Mouse (Mus musculus): ENCODE measurements at regions not wholly inside any gene's neighbourhood (a gene's known extent, or its start where the extent isn't known, plus 50 kb on each side); places are given as distances from the start of the nearest gene placed in this dataset.
"Not testable (repeated sequence)": the region's sequence is repeated elsewhere in the genome, so short reads cannot be mapped to it uniquely, and the experiment has no call there.

DNA sequence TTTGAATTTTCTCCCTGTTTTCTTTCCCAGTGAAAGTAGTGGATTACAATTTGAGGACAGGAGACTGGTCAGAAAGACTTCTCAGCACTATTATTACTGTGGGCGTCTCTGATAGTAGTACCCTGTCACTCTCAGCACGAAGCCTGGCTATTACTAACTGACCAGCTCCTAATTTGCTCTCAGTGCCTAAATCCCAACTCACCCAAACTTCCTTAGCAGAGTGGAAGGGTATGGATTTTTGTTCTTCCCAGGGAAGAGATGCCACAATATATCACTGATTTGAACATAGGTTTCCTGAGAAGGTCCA, 159.3 kb upstream of the Bet1 start:
- intact Hi-C loops (cut with DNase I), result no loop called here
- no peak for TF ChIP-seq CTCF (IDR thresholded peaks at IDR 0.05)
- TF ChIP-seq POLR2A (IDR thresholded peaks at IDR 0.05; ENCODE audit: insufficient read depth, low read depth, low read length), result no peak
- TF ChIP-seq EP300 (IDR thresholded peaks at IDR 0.05; ENCODE audit: insufficient read depth, low read depth, low read length), result no peak
- Histone ChIP-seq H3K4me3 (no peak overlapping the region), H3K79me2 (replicated peaks; ENCODE audit: control insufficient read depth, insufficient read depth, low read length) (no peaks in the 10 kb centered on the region), H3K9ac (ENCODE audit: low read depth, low read length) (no peak overlapping the region), H3K27ac (no peak overlapping the region), H3K36me3 (ENCODE audit: control insufficient read depth, insufficient read depth, low read length) (no peaks in the 10 kb centered on the region), H3K27me3 (ENCODE audit: control insufficient read depth, insufficient read depth, low read length) (no peaks in the 10 kb centered on the region), H3K4me1 (ENCODE audit: control insufficient read depth, insufficient read depth, low read length) (no peaks in the 10 kb centered on the region)
- 93% methylated on average over 2 of the region's 2 CpGs for WGBS
- DNase-seq, result no peak

DNA sequence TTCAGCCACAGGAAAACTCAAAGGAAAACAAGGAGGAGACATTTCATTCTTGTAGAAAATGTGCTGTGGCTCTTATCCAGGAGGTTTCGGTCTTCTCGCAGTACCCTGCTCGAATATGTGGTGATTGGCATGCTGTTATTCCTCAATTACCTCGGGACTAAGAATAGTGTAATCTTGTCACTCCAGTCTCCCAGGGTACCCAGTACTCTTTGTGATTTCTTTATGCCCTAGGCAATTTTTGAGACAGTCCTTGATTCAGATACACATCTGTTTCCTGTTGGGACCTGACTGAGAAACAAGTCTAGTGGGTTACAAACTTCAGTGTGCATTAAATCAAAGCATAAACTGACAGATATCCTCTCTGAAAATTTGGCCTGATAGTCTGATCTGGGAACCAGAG, 189.8 kb upstream of the Bet1 start:
- no peak overlapping the region for H3K27ac ChIP-seq
- TF ChIP-seq POLR2A (IDR thresholded peaks at IDR 0.05; ENCODE audit: insufficient read depth, low read depth, low read length), result no peak
- no peak for TF ChIP-seq CTCF (IDR thresholded peaks at IDR 0.05)
- TF ChIP-seq EP300 (IDR thresholded peaks at IDR 0.05; ENCODE audit: insufficient read depth, low read depth, low read length), result no peak
- H3K9ac ChIP-seq (ENCODE audit: low read depth, low read length), result no peak overlapping the region
- intact Hi-C loops (cut with DNase I), result no loop called here
- no peaks in the 10 kb centered on the region for H3K27me3 ChIP-seq (ENCODE audit: control insufficient read depth, insufficient read depth, low read length)
- no peaks in the 10 kb centered on the region for H3K36me3 ChIP-seq (ENCODE audit: control insufficient read depth, insufficient read depth, low read length)
- H3K79me2 ChIP-seq (replicated peaks; ENCODE audit: control insufficient read depth, insufficient read depth, low read length), result no peaks in the 10 kb centered on the region
- WGBS, result 39% methylated on average over 4 of the region's 4 CpGs
- no peaks in the 10 kb centered on the region for H3K4me1 ChIP-seq (ENCODE audit: control insufficient read depth, insufficient read depth, low read length)
- DNase-seq, result no peak
- no peak overlapping the region for H3K4me3 ChIP-seq

DNA sequence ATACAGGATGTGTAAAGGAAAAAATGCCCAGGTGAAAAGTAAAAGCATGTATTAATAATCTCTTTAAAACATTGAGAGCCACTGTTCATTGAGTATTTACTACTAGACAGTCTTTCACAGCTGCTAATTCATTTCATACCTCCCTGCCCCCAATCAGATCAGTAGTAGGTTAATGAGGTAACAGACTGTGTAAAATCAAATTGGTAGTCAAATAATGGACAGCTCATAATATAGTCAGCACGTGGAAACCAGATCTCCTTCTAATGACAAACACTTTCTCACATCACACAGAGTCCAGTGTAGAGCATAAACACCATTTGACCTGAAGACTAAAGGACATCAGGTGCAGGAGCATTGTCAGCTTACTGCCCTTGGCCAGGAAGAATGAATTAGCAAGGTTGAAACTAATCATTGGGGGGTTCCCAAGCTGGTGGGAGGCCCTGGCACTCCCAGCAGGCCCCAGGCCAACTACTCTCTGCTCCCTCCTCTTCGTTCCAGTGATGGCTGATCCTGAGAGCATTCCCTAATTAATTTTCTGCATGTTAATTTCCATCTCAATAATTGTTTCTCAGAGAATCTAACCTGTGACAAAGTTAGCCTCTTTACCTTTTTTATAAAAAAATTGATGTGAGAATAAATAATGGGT, 190.6 kb upstream of the Bet1 start:
- Histone ChIP-seq H3K79me2 (replicated peaks; ENCODE audit: control insufficient read depth, insufficient read depth, low read length) (no peaks in the 10 kb centered on the region), H3K4me1 (ENCODE audit: control insufficient read depth, insufficient read depth, low read length) (no peaks in the 10 kb centered on the region), H3K4me3 (no peak overlapping the region), H3K36me3 (ENCODE audit: control insufficient read depth, insufficient read depth, low read length) (no peaks in the 10 kb centered on the region), H3K27me3 (ENCODE audit: control insufficient read depth, insufficient read depth, low read length) (no peaks in the 10 kb centered on the region), H3K27ac (no peak overlapping the region), H3K9ac (ENCODE audit: low read depth, low read length) (no peak overlapping the region)
- WGBS, result 59% methylated on average over 2 of the region's 2 CpGs
- TF ChIP-seq CTCF (IDR thresholded peaks at IDR 0.05) (no peak), POLR2A (IDR thresholded peaks at IDR 0.05; ENCODE audit: insufficient read depth, low read depth, low read length) (no peak), EP300 (IDR thresholded peaks at IDR 0.05; ENCODE audit: insufficient read depth, low read depth, low read length) (no peak)
- intact Hi-C loops (cut with DNase I), result no loop called here
- DNase-seq, result no peak

DNA sequence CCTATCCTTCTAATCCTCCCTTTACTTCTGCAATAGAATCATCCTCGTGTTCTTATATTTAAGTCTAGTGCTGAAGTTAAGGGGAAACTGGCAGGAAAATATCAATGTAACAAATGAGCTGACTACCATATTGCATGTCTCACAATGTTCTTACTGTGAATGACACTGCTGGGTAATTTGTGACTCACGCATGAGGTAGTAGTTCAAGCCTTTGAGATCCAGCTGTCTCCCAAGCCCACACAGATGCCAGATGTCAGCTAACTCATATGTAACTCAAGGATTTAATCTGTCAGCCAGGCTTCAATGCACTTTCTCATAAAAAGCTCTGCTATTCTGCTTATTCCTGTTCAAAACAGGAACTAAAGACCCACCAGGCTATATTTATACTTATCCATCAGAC, 204.6 kb upstream of the Bet1 start:
- 63% methylated on average over 2 of the region's 2 CpGs for WGBS
- no peaks in the 10 kb centered on the region for H3K27me3 ChIP-seq (ENCODE audit: control insufficient read depth, insufficient read depth, low read length)

DNA sequence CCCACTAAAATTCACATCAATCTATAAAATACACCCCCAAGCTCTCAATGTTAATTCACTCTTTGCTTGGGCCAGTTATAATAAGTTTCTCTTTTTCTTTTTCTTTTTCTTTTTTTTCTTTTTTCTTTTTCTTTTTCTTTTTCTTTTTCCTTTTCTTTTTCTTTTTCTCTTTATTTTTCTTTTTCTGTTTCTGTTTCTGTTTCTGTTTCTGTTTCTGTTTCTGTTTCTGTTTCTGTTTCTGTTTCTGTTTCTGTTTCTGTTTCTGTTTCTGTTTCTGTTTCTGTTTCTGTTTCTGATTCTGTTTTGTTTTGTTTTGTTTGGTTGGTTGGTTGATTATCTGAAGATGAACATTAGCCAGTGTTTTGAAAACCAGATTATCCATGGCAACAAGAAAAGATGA, 201.2 kb upstream of the Col1a2 start:
- H3K79me2 ChIP-seq (replicated peaks; ENCODE audit: control insufficient read depth, insufficient read depth, low read length); DNase-seq; H3K4me1 ChIP-seq (ENCODE audit: control insufficient read depth, insufficient read depth, low read length); H3K27me3 ChIP-seq (ENCODE audit: control insufficient read depth, insufficient read depth, low read length); intact Hi-C loops (cut with DNase I); H3K27ac ChIP-seq; H3K36me3 ChIP-seq (ENCODE audit: control insufficient read depth, insufficient read depth, low read length); H3K9ac ChIP-seq (ENCODE audit: low read depth, low read length); H3K4me3 ChIP-seq: not testable (repeated sequence)

More for the DNA sequence above, 204.6 kb upstream of the Bet1 start:
- intact Hi-C loops (cut with DNase I), result no loop called here
- H3K27ac ChIP-seq, result no peak overlapping the region
- H3K79me2 ChIP-seq (replicated peaks; ENCODE audit: control insufficient read depth, insufficient read depth, low read length), result no peaks in the 10 kb centered on the region
- H3K4me3 ChIP-seq, result no peak overlapping the region
- TF ChIP-seq EP300 (IDR thresholded peaks at IDR 0.05; ENCODE audit: insufficient read depth, low read depth, low read length), result no peak
- no peak for TF ChIP-seq CTCF (IDR thresholded peaks at IDR 0.05)
- H3K4me1 ChIP-seq (ENCODE audit: control insufficient read depth, insufficient read depth, low read length), result no peaks in the 10 kb centered on the region
- no peak for DNase-seq
- no peak overlapping the region for H3K9ac ChIP-seq (ENCODE audit: low read depth, low read length)
- no peaks in the 10 kb centered on the region for H3K36me3 ChIP-seq (ENCODE audit: control insufficient read depth, insufficient read depth, low read length)

DNA sequence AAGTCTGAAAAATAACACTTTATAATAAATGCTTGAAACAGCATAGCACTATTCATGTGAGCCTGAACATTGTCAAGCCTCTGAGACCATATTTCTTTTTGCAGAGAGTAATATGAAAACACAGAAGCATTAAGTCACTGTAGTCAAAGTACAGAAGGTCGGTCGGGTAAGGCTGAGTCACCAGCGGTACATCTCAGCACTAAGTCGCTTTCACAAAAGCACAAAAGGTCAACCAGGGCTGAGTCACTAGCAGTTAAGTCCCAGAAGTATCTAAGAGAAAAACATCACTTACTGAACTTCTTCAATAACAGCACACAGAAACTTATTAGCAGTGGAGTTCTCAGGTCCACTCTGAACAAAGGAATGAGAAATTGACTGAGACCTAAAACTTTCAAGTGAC, 154.7 kb upstream of the Col1a2 start:
- no peak for DNase-seq
- 66% methylated on average over 4 of the region's 4 CpGs for WGBS
- Histone ChIP-seq H3K27ac (no peak overlapping the region), H3K4me1 (ENCODE audit: control insufficient read depth, insufficient read depth, low read length) (no peaks in the 10 kb centered on the region), H3K4me3 (no peak overlapping the region), H3K9ac (ENCODE audit: low read depth, low read length) (no peak overlapping the region), H3K36me3 (ENCODE audit: control insufficient read depth, insufficient read depth, low read length) (no peaks in the 10 kb centered on the region), H3K79me2 (replicated peaks; ENCODE audit: control insufficient read depth, insufficient read depth, low read length) (no peaks in the 10 kb centered on the region), H3K27me3 (ENCODE audit: control insufficient read depth, insufficient read depth, low read length) (no peaks in the 10 kb centered on the region)
- intact Hi-C loops (cut with DNase I), result no loop called here
- no peak for TF ChIP-seq CTCF (IDR thresholded peaks at IDR 0.05)

DNA sequence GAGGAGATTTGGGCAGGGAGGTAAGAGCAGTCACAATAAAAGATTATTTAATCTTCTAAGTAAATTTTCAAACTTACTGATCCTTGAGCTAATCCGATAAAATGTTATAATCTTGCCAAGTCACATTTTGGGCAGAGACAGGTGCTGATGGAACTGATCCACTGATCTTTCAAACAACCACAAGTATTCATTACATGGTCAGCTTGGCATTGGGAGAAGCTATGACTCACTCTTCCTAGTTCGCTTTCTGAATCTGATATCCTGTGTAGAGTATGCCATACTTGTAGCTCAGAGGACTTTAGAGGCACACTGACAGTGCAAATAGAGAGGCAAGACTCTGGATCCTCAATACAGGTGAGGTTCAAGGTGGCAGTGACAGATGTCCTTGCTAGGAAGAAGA, 142.4 kb upstream of the Col1a2 start:
- H3K36me3 ChIP-seq (ENCODE audit: control insufficient read depth, insufficient read depth, low read length), result no peaks in the 10 kb centered on the region
- intact Hi-C loops (cut with DNase I), result no loop called here
- no peak for DNase-seq
- no peaks in the 10 kb centered on the region for H3K4me1 ChIP-seq (ENCODE audit: control insufficient read depth, insufficient read depth, low read length)
- H3K79me2 ChIP-seq (replicated peaks; ENCODE audit: control insufficient read depth, insufficient read depth, low read length), result no peaks in the 10 kb centered on the region
- H3K9ac ChIP-seq (ENCODE audit: low read depth, low read length), result no peak overlapping the region
- TF ChIP-seq POLR2A (IDR thresholded peaks at IDR 0.05; ENCODE audit: insufficient read depth, low read depth, low read length), result no peak
- no peak overlapping the region for H3K27ac ChIP-seq
- 78% methylated on average over 2 of the region's 2 CpGs for WGBS
- H3K27me3 ChIP-seq (ENCODE audit: control insufficient read depth, insufficient read depth, low read length), result no peaks in the 10 kb centered on the region
- H3K4me3 ChIP-seq, result no peak overlapping the region

Data from heart, adult 2 months (tissue).